Mouse (Mus musculus) 3134 (cell line): Measurements from ENCODE around the gene Rps27l.
A peak's percentile ranks its signal among the peaks of the same experiment; 100 is the strongest.

Experiments
- DNase-seq: peaks from one replicate; pipeline ENCODE4 v3.0.0-alpha.2; 2011; ENCODE audit warnings: low spot score; ENCODE audit not compliant: insufficient read length; ENCODE audit errors: extremely low read depth

Rps27l gene

GRCm38 (mm10) chr9:66919981-66920380 is 25.9 kb upstream of the Rps27l start:
- no peak for DNase-seq

GRCm38 (mm10) chr9:66920488-66921279 is 25.2 kb upstream of the Rps27l start:
- no peak for DNase-seq

- DNase-seq = no peak
Measured at GRCm38 (mm10) chr9:66922076-66922475, 23.8 kb upstream of the Rps27l start.

GRCm38 (mm10) chr9:66925853-66926252 is 20.0 kb upstream of the Rps27l start:
- no peak for DNase-seq

GRCm38 (mm10) chr9:66927696-66928402 is 18.0 kb upstream of the Rps27l start:
- no peak for DNase-seq

GRCm38 (mm10) chr9:66930351-66930750 is 15.5 kb upstream of the Rps27l start:
- DNase-seq = no peak

GRCm38 (mm10) chr9:66933869-66934808 is 11.7 kb upstream of the Rps27l start:
- DNase-seq = no peak

- peak; percentile 43 for DNase-seq
Measured at GRCm38 (mm10) chr9:66937507-66937906, 8.4 kb upstream of the Rps27l start.

- DNase-seq = peak; percentile 21
Measured at GRCm38 (mm10) chr9:66938836-66939235, 7.0 kb upstream of the Rps27l start.

GRCm38 (mm10) chr9:66945161-66945560 is 725 bp upstream of the Rps27l start:
- no peak for DNase-seq

GRCm38 (mm10) chr9:66948536-66948935 is 2.6 kb downstream of the Rps27l start:
- no peak for DNase-seq

- no peak for DNase-seq
Measured at GRCm38 (mm10) chr9:66952321-66952720, 6.4 kb downstream of the Rps27l start.

- no peak for DNase-seq
Measured at GRCm38 (mm10) chr9:66952886-66953285, 7.0 kb downstream of the Rps27l start.

GRCm38 (mm10) chr9:66957451-66957850 is 11.6 kb downstream of the Rps27l start:
- DNase-seq = no peak

GRCm38 (mm10) chr9:66961478-66961877 is 15.6 kb downstream of the Rps27l start:
- no peak for DNase-seq

GRCm38 (mm10) chr9:66967492-66967891 is 21.6 kb downstream of the Rps27l start:
- DNase-seq = no peak

- DNase-seq = no peak
Measured at GRCm38 (mm10) chr9:66971116-66971515, 25.2 kb downstream of the Rps27l start.

GRCm38 (mm10) chr9:66974721-66975225 is 28.9 kb downstream of the Rps27l start:
- peak; percentile 82 for DNase-seq

- peak; percentile 89 for DNase-seq
Measured at GRCm38 (mm10) chr9:66975239-66975645, 29.4 kb downstream of the Rps27l start, which contains the start of gene Lactb. Gene Lactb, minus strand, starts transcription at chr9:66975484.

- no peak for DNase-seq
Measured at GRCm38 (mm10) chr9:66977121-66977520, 31.2 kb downstream of the Rps27l start.

GRCm38 (mm10) chr9:66977982-66978381 is 32.1 kb downstream of the Rps27l start:
- DNase-seq = no peak
